Mouse (Mus musculus) myocyte (in vitro differentiated cells): ENCODE measurements around the gene Arhgap19.

ENCODE experiments used
- CEBPB ChIP-seq: IDR thresholded peaks from 2 replicates; pipeline ENCODE4 v1.6.1; 2011; ENCODE audit warnings: mild to moderate bottlenecking, moderate library complexity; ENCODE audit not compliant: poor library complexity, insufficient read depth, severe bottlenecking
- MAX ChIP-seq: IDR thresholded peaks from one replicate; pipeline ENCODE4 v1.6.1; 2011; ENCODE audit warnings: low read depth, mild to moderate bottlenecking, control low read depth
- MYOG ChIP-seq, 3 experiments: IDR thresholded peaks; one replicate each; pipeline ENCODE4 v1.6.1; 2011; ENCODE audit warnings: control low read depth in 2 of 3, low read depth in 2 of 3, mild to moderate bottlenecking in 2 of 3; ENCODE audit not compliant: insufficient read length in 2 of 3, control insufficient read depth in 1 of 3, insufficient read depth in 1 of 3
- POLR2A ChIP-seq: IDR thresholded peaks from one replicate; pipeline ENCODE4 v1.6.1; 2011; ENCODE audit warnings: low read depth, mild to moderate bottlenecking, control low read depth, moderate library complexity; ENCODE audit not compliant: insufficient read length
- REST ChIP-seq: IDR thresholded peaks from one replicate; pipeline ENCODE4 v1.6.1; 2011; ENCODE audit warnings: mild to moderate bottlenecking, control low read depth, moderate library complexity; ENCODE audit not compliant: insufficient read depth, insufficient read length
- SRF ChIP-seq: IDR thresholded peaks from one replicate; pipeline ENCODE4 v1.6.1; 2011; ENCODE audit warnings: low read depth; ENCODE audit not compliant: control insufficient read depth, insufficient read length
- TCF12 ChIP-seq: IDR thresholded peaks from one replicate; pipeline ENCODE4 v1.6.1; 2011; ENCODE audit warnings: mild to moderate bottlenecking, control low read depth; ENCODE audit not compliant: poor library complexity, insufficient read depth, severe bottlenecking
- TCF3 ChIP-seq: IDR thresholded peaks from one replicate; pipeline ENCODE4 v1.6.1; 2011; ENCODE audit warnings: low read depth, control low read depth; ENCODE audit not compliant: insufficient read length
- USF1 ChIP-seq: IDR thresholded peaks from one replicate; pipeline ENCODE4 v1.6.1; 2011; ENCODE audit warnings: low read depth, mild to moderate bottlenecking, control low read depth, moderate library complexity

GRCm38 (mm10) chr19:41745941-41746557, 55.8 kb downstream of the Arhgap19 start:
- TF ChIP-seq POLR2A (no peak), TCF12 (no peak), TCF3 (no peak), MYOG (IDR thresholded peaks at IDR 0.05; ENCODE audit: control insufficient read depth in 1 of 3, insufficient read depth in 1 of 3, insufficient read length in 2 of 3, low read depth in 2 of 3) (no peak), REST (no peak), CEBPB (no peak), MAX (no peak), USF1 (no peak), SRF (no peak)
